Mouse (Mus musculus): Measurements from ENCODE around the gene Olfr1438-ps1.
"Not testable (repeated sequence)": the region's sequence is repeated elsewhere in the genome, so short reads cannot be mapped to it uniquely, and the experiment has no call there.

The Olfr1438-ps1 gene

DNA sequence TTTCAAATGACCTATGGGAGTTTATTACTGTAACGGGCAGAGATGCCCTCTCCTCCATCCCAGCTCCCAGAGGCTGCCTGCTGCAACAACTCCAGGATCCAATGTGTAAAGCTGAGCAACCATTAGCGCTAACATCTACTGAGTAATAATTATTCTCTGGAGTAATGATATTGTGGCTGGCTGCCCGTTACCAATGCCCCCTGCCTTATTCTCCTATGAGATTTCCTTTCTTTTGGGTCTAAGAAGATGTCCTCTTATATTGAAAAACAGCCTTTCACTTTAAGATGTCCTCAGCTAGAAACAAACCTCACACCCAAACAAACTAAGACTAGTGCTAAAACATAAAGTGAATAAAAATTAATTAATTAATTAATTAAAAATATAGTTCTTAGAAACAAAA is at the start of gene Olfr1438-ps1:
Gene Olfr1438-ps1, minus strand, starts transcription at position 101 of the 400 bp plus-strand sequence.
- DNase-seq (ENCODE audit: low read depth): no peak

DNA sequence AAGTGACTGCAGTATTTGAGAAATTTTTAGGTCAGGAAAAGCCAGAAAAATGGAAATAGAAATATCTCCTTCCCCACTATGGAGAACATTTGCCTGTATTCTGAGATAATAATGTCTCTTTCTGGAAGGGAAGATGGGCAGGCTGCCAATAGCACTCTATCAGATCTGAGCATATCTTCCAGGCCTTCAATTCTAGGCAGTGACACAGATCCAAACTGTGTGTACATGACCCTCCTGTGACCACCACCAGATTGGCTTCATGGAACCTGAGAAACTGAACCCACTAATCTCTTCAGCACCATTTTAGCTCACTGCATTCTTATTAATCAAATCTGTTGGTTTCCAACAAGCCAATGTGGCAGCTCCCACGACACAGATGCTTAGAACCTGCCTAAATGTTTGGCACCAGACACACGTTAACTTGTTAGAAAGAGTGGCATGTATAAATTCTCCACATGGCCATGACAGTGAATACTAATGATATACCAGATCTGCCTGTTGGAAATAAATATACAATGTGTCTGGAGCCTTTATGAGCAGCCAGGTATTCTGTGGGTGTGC is 38.8 kb upstream of the Olfr1438-ps1 start:
- DNase-seq (ENCODE audit: low read depth): no peak

DNA sequence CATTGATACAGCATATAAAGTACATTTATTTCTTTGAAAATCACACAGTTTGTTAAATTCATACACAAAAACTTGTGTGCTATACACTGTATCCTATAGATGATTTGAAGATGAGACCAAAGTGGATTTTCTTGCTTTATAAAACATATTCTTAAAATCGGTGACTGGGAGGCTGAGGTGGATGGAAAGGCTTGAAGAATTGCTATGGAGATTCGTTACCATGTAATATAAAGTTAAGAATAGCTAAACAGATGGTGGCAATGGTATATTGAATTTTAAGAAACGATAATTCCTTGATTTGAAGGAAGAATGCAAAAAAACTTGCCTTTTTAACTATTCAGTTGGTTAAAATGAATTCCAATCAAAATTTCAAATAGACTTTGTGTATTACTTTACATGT is 37.3 kb upstream of the Olfr1438-ps1 start:
- DNase-seq (ENCODE audit: low read depth): no peak

DNA sequence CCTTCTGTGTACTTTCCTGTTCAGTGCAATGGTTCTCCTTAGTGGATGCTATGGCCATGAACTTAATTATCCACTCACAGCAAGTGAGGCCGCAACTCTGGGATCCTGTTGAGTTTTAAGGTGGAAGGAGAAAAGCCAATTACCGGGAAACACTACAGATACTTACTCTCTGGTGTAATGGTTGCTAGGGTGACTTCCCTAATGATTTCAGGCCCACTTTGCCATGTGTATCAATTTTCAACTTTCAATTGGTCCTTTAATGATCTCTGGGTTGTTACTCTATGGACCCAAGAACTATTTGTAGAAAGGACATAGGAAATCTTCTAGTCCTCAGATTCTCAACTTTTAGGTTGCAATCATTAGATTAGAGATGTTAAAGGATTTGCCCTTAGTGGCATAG is 10.7 kb downstream of the Olfr1438-ps1 start, which contains the start of gene Olfr1437:
Gene Olfr1437, minus strand, starts transcription at position 101 of the 400 bp plus-strand sequence.
- no peak for DNase-seq (ENCODE audit: low read depth)

DNA sequence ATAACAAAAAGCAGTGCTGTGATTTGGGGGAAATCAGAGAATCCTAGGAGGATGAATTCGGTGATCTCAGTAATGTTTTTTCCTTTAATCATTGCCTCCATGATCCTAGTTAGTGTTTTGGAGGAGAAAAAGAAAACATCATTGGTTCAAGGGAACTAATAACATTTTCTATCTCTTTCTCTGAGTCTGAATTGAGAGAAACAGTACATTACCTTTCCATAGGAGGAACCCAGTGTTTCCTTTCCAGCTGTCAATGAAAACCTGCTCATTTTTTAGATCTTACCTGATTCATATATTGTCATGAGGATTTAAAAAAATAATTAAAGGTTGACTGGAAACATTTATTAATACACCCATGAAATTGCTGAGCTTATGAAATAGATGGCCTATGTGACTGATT is 36.7 kb downstream of the Olfr1438-ps1 start, which contains the start of gene Olfr1436:
Gene Olfr1436, minus strand, starts transcription at position 101 of the 400 bp plus-strand sequence.
- DNase-seq (ENCODE audit: low read depth): not testable (repeated sequence)

DNA sequence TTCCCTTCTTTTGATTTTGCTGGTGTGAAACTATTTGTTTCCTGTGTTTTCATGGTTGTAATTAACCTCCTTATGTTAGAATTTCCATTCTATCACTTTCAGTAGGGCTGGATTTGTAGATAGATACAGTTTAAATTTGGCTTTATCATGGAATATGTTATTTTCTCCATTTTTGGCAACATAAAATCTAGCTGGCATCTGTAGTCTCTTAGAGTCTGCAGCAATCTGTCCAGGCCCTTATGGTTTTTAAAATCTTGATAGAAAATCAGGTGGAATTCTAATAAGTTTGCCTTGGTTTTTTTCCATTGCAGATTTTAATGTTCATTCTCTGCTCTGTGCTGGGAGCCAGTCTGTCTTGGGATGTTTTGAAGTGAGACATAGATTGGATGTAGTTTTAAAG is 42.7 kb downstream of the Olfr1438-ps1 start:
- DNase-seq (ENCODE audit: low read depth): no peak

DNA sequence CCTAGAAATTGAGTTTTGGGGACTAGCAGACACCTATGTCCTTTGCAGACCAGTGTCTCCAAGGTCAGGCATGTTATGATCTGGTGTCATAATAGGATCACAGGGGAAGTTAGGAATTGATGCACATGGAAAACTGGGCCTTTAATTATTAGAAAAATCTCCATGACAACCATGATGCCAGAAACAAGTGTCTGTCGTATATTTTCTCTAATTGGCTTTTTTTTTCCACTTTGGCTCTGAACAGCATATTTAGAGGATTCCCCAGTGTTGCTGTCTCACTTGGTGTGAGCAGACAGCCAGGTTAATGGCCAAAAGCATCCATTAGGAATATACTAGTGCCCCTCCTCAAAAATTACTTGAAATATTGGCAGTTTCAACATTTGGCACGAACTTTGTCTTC is 56.2 kb downstream of the Olfr1438-ps1 start, which contains the start of gene Olfr1434:
Gene Olfr1434, plus strand, starts transcription at position 301 of the 400 bp plus-strand sequence.
- DNase-seq (ENCODE audit: low read depth): no peak
